Mouse (Mus musculus): Measurements from ENCODE around the gene Suclg2.

The Suclg2 gene

DNA sequence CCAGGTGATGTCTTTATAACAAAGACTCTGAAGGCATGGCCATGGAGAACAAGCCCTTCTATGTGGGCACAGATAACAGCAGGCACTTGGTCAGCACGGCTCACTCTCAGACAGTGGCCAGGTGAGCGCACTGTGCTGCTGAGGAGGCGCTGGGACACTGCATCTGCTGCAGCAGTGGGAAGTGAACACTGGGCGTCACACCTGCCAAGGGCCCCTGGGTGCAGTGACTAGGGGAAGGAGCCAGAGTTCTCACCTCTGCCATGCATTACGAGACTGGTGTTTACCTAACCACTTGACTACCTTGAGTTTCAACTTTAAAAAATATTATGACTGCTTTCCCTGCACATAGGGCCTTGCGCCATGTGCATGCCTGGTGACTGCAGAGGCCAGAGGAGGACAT is 238.8 kb downstream of the Suclg2 start:
- DNase-seq (ENCODE audit: inconsistent ontology term), result no peak

GRCm38 (mm10) chr6:95469521-95469920 is 249.1 kb downstream of the Suclg2 start:
- DNase-seq (ENCODE audit: inconsistent ontology term), result peak; percentile 49

DNA sequence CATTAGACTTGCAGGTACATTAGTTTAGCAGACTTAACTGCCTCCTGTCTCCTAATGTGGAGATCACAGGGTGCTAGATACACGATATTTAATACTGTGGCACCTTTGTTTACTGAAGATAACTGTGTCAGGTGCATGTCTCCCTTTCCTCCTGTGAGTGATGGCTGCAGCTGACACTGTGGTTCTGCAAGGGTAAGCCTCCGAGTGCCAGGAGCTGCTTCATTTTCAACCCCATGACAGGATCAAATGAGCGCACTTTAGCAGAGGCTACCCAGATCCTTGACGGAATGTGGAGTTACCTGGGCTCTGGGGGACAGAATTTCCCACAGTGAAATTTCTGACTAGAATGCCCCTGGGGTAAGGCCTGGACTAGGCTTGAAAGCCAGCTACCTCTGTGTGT is 253.3 kb downstream of the Suclg2 start:
- DNase-seq (ENCODE audit: inconsistent ontology term), result no peak

GRCm38 (mm10) chr6:95459372-95459771 is 259.2 kb downstream of the Suclg2 start:
- DNase-seq (ENCODE audit: inconsistent ontology term), result no peak

DNA sequence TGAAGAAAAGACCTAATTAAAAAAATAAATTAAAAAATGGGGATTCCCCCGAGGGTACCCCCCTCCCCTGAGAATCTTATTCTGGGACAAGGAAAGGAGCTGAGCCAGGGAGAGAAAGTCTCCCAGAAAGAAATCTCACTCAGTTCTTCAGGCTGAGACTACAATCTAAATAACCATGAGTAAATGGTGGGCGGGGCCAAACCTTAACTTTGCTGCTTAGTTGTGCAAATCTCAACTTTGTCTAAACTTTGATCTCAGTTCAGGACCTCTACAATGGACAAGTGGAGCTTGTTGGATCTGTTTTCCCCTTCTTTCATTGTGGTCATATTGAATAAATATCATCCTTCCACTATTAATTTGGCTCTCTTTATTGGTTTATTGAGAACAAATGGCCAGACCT is 272.4 kb downstream of the Suclg2 start:
- DNase-seq (ENCODE audit: inconsistent ontology term), result no peak

GRCm38 (mm10) chr6:95445036-95445435 is 273.6 kb downstream of the Suclg2 start:
- DNase-seq (ENCODE audit: inconsistent ontology term), result peak; percentile 19
